Mouse (Mus musculus): ENCODE measurements at regions not wholly inside any gene's neighbourhood (a gene's known extent, or its start where the extent isn't known, plus 50 kb on each side); places are given as distances from the start of the nearest gene placed in this dataset.

DNA sequence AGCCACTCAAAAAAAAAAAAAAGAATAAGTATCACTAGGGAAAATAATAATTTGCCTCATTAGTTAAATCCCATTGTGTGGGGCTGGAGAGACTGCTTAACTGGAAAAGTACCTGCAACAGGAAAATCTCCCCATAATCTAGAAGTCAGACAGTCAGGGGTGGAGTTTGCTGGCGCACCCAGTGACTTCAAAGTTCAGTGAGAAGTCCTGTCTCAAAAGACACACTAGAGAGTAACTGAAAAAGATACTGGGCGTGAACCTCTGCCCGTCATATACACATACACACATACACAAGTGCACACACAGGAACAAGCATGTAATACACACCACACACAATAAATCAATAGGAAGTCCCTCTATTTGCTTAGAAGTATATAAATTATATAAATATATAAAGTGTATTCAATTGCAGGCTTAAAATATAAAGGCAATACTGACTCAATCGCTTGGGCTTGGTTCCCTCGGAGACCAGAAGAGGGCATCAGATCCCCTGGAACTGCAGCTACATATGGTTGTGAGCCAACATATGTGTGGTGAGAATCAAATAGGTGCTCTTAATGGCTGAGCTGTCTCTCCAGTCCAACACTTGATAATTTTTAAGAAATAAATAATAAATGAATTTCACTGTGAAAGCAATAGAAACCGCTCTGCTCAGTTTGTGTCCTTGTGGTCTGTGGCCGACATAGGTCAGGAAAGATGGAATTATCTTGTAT lies 62.0 kb upstream of the Prkg2 start:
- no peak for TF ChIP-seq CTCF (IDR thresholded peaks at IDR 0.05; ENCODE audit: low read depth)
- no peak for TF ChIP-seq EP300 (IDR thresholded peaks at IDR 0.05; ENCODE audit: low read depth)

Measured in heart, postnatal 0 days (tissue).